Mouse (Mus musculus) inflammation-experienced regulatory T-cells, adult 6 months (primary cell): ENCODE data around the gene Gm10985. TPM values are rescaled to one million over a fixed set of nuclear protein-coding genes. Genes with fewer than 3 reads are reported as not detected.
A peak's percentile ranks its signal among the peaks of the same experiment; 100 is the strongest.

Experiments
- ATAC-seq: one replicate; pipeline ENCODE4 v1.8.0; 2017
- polyA plus RNA-seq, 3 experiments: library from polyadenylated mRNA; unstranded; fragments of 100-300 nt; shearing (Covaris generic); gene quantifications; one replicate each; pipeline ENCODE4 v1.2.1; 2017

Gene Gm10985
- polyA plus RNA-seq = not detected

- ATAC-seq = no peak
Measured at GRCm38 (mm10) chr3:53844786-53845185, at the start of gene Gm10985. TSS of gene Gm10985 (plus strand) at chr3:53845086.

- ATAC-seq = no peak
Measured at GRCm38 (mm10) chr3:53796933-53797332, 48.0 kb upstream of the Gm10985 start.

- no peak for ATAC-seq
Measured at GRCm38 (mm10) chr3:53799671-53800070, 45.2 kb upstream of the Gm10985 start.

GRCm38 (mm10) chr3:53813421-53813977 is 31.4 kb upstream of the Gm10985 start:
- no peak for ATAC-seq

GRCm38 (mm10) chr3:53834238-53834637 is 10.6 kb upstream of the Gm10985 start:
- ATAC-seq = no peak

GRCm38 (mm10) chr3:53846206-53846928 is 1.5 kb downstream of the Gm10985 start:
- ATAC-seq = no peak

- no peak for ATAC-seq
Measured at GRCm38 (mm10) chr3:53847726-53848125, 2.8 kb downstream of the Gm10985 start.

- ATAC-seq = no peak
Measured at GRCm38 (mm10) chr3:53848262-53848661, 3.4 kb downstream of the Gm10985 start.

GRCm38 (mm10) chr3:53854261-53854660 is 9.4 kb downstream of the Gm10985 start:
- ATAC-seq = no peak

GRCm38 (mm10) chr3:53854831-53855230 is 9.9 kb downstream of the Gm10985 start:
- ATAC-seq = no peak

- peak; percentile 94 for ATAC-seq
Measured at GRCm38 (mm10) chr3:53863383-53864220, 18.7 kb downstream of the Gm10985 start, which contains the start of gene Ufm1. TSS of gene Ufm1 (minus strand) at chr3:53863830.

GRCm38 (mm10) chr3:53868212-53868611 is 23.3 kb downstream of the Gm10985 start:
- no peak for ATAC-seq

GRCm38 (mm10) chr3:53869263-53869662 is 24.4 kb downstream of the Gm10985 start:
- no peak for ATAC-seq

GRCm38 (mm10) chr3:53870482-53870881 is 25.6 kb downstream of the Gm10985 start:
- no peak for ATAC-seq

- ATAC-seq = no peak
Measured at GRCm38 (mm10) chr3:53871596-53871995, 26.7 kb downstream of the Gm10985 start.

GRCm38 (mm10) chr3:53890619-53891540 is 46.0 kb downstream of the Gm10985 start:
- no peak for ATAC-seq

Other genes with a start within 250 kb of the Gm10985 start
- not detected for gene Frem2, start 187.7 kb upstream of the Gm10985 start, polyA plus RNA-seq
- gene Ufm1, start 18.7 kb downstream of the Gm10985 start, polyA plus RNA-seq = 10 to 100 TPM; 46.5 to 85.7 (median 49.4) TPM